8 mouse cellular contexts compared by ENCODE assay signal in the genomic region with DNA sequence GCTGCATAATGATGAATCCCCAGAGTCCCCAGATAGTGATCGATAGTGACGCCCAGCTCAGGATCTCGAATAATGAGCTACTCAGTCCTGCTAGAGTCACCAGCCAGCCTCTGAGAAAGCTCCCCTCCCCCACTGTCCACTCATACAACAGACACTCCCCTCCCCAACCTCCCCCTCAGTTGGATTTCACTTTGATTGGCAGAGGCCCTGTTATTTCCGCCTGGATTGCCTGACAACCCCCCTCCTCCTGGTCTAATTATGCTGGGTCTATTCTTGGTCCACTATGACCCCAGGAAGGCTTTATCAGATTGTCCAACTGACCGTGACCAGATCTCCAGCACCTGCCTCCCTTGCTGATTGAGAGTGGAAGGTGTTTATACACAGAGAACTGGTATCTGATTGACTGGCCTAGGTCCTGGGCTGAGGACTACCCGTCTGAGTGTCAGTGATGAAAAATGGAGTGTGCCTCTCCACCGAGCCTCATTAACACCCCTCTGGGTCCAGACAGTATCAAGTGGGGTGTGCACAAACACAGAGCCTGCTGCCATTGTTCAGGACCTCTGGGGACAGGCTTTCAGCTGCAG. TPM values are rescaled to one million over a fixed set of nuclear protein-coding genes. Genes with fewer than 3 reads are reported as not detected.
A peak's percentile ranks its signal among the peaks of the same experiment; 100 is the strongest.
DNase-seq lines count a peak whose midpoint lies in the region; ATAC-seq and TF ChIP-seq lines count a peak whose summit lies in the region.
"Had no signal": no experiment of that assay in that cellular context is flagged by ENCODE, and none has a peak within 500 bp of the region (broad histone marks: within the 10 kb centered on the region; RNA-seq: fewer than 3 reads in every experiment).

No protein-coding gene starts in this region.

- H3K9ac ChIP-seq in stomach, embryonic 16.5 days (ENCODE audit: low read length), result no peak overlapping the region
- no peak overlapping the region for H3K9ac ChIP-seq in stomach, postnatal 0 days (ENCODE audit: low read length)
- H3K9ac ChIP-seq: embryonic facial prominence, embryonic 15.5 days had no signal

- peaks cover 5% of the 10 kb centered on the region; the same call in 1 of the 2 replicates for H3K4me1 ChIP-seq in stomach, embryonic 16.5 days (ENCODE audit: control insufficient read depth, insufficient read depth, low read length)
- 0 out of 2 replicates have a peak, but pooled peaks cover 3% of the 10 kb centered on the region for H3K4me1 ChIP-seq in stomach, postnatal 0 days (replicated peaks; ENCODE audit: control insufficient read depth, insufficient read depth)
- H3K4me1 ChIP-seq in hindbrain, embryonic 10.5 days (replicated peaks), result peaks cover 79% of the 10 kb centered on the region

- no peaks in the 10 kb centered on the region for H3K27me3 ChIP-seq in stomach, embryonic 16.5 days (ENCODE audit: control insufficient read depth, insufficient read depth, low read length)
- H3K27me3 ChIP-seq in stomach, postnatal 0 days (ENCODE audit: control insufficient read depth, insufficient read depth, low read length), result no peaks in the 10 kb centered on the region
- peaks cover 31% of the 10 kb centered on the region for H3K27me3 ChIP-seq in hindbrain, embryonic 10.5 days (ENCODE audit: insufficient read depth, poor library complexity, severe bottlenecking)
- H3K27me3 ChIP-seq: embryonic facial prominence, embryonic 15.5 days had no signal

- ATAC-seq in stomach, embryonic 16.5 days (ENCODE audit: insufficient read depth, low FRiP score), result peak; percentile 25; the same call in 1 of the 2 replicates
- ATAC-seq in stomach, postnatal 0 days (ENCODE audit: low FRiP score, low TSS enrichment), result no peak

- H3K9me3 ChIP-seq in stomach, embryonic 16.5 days (replicated peaks; ENCODE audit: control insufficient read depth, low read length), result no peaks in the 10 kb centered on the region
- H3K9me3 ChIP-seq in stomach, postnatal 0 days (ENCODE audit: control insufficient read depth, low read length), result no peaks in the 10 kb centered on the region
- H3K9me3 ChIP-seq in hindbrain, embryonic 10.5 days, result no peaks in the 10 kb centered on the region
- H3K9me3 ChIP-seq: embryonic facial prominence, embryonic 15.5 days had no signal

- DNase-seq in stomach, postnatal 0 days (ENCODE audit: low spot score), result no peak
- DNase-seq in hindbrain, embryonic 10.5 days (ENCODE audit: low spot score), result peak; percentile 89
- peak; percentile 36 to 63 for DNase-seq in kidney, postnatal 4 days
- DNase-seq in ovary, postnatal 10 days (ENCODE audit: low spot score), result no peak
- DNase-seq in B cell, adult 2 months, result no peak
- DNase-seq in left cerebral cortex, adult 18-20 months (ENCODE audit: low spot score in 2 of 2), result no peak

- no peak for TF ChIP-seq CTCF in stomach, postnatal 0 days (IDR thresholded peaks at IDR 0.05; ENCODE audit: low read depth)

- 24% methylated on average over 7 of the region's 7 CpGs for WGBS in stomach, embryonic 16.5 days
- WGBS in stomach, postnatal 0 days, result 39% methylated on average over 7 of the region's 7 CpGs
- 7% methylated on average over 7 of the region's 7 CpGs for WGBS in hindbrain, embryonic 10.5 days

- no peak for TF ChIP-seq EP300 in stomach, postnatal 0 days (optimal IDR thresholded peaks at IDR 0.05)

- H3K4me2 ChIP-seq in stomach, embryonic 16.5 days (ENCODE audit: low read depth, low read length), result no peak overlapping the region
- H3K4me2 ChIP-seq in stomach, postnatal 0 days (replicated peaks; ENCODE audit: low read depth), result no peak overlapping the region
- H3K4me2 ChIP-seq: embryonic facial prominence, embryonic 15.5 days had no signal

- no peaks in the 10 kb centered on the region for H3K36me3 ChIP-seq in stomach, embryonic 16.5 days (ENCODE audit: control insufficient read depth, insufficient read depth, low read length)
- no peaks in the 10 kb centered on the region for H3K36me3 ChIP-seq in stomach, postnatal 0 days (ENCODE audit: control insufficient read depth, insufficient read depth, low read length)
- no peaks in the 10 kb centered on the region for H3K36me3 ChIP-seq in hindbrain, embryonic 10.5 days
- H3K36me3 ChIP-seq: embryonic facial prominence, embryonic 15.5 days had no signal

- H3K4me3 ChIP-seq in stomach, embryonic 16.5 days (replicated peaks; ENCODE audit: low read length), result no peak overlapping the region
- no peak overlapping the region for H3K4me3 ChIP-seq in stomach, postnatal 0 days (ENCODE audit: low read depth, low read length)
- peak overlapping the region; percentile 34 for H3K4me3 ChIP-seq in hindbrain, embryonic 10.5 days
- H3K4me3 ChIP-seq: embryonic facial prominence, embryonic 15.5 days had no signal

- no peak overlapping the region for H3K27ac ChIP-seq in stomach, embryonic 16.5 days (ENCODE audit: low read length)
- no peak overlapping the region for H3K27ac ChIP-seq in stomach, postnatal 0 days (replicated peaks)
- peak overlapping the region; percentile 85 for H3K27ac ChIP-seq in hindbrain, embryonic 10.5 days
- H3K27ac ChIP-seq: embryonic facial prominence, embryonic 15.5 days had no signal

RNA-seq across cellular contexts. Expression of a gene that starts 59.3 kb away (rescaled TPM):
- polyA plus RNA-seq in stomach, embryonic 16.5 days (2015; fragmentation: Nextera tagmentation; extraction: Ambion mirVana), result 4.8 and 5.3 TPM in 2 replicates
- 3.5 and 4.0 TPM in 2 replicates for polyA plus RNA-seq in stomach, postnatal 0 days (2015; fragmentation: Nextera tagmentation; extraction: Ambion mirVana)
- polyA plus RNA-seq in hindbrain, embryonic 10.5 days (2016; fragmentation: Nextera tagmentation; extraction: Ambion mirVana), result 13.3 and 21.3 TPM in 2 replicates
- total RNA-seq in left cerebral cortex, adult 18-20 months (2021), result 1 to 10 TPM; 7.7 to 8.3 TPM

Comparison
In these comparisons a context has a peak if more than half of its experiments do, and no peak if none do; other contexts are left out.
1. DNase-seq: peak in hindbrain, embryonic 10.5 days (single experiment) and kidney, postnatal 4 days (2 of 2); none in stomach, postnatal 0 days (single experiment), ovary, postnatal 10 days (single experiment), B cell, adult 2 months (0 of 2) and left cerebral cortex, adult 18-20 months (0 of 2).